Mouse (Mus musculus) kidney, embryonic 16.5 days (tissue): ENCODE results near the gene Kif26b. TPM values are rescaled to one million over a fixed set of nuclear protein-coding genes. Genes with fewer than 3 reads are reported as not detected.
A peak's percentile ranks its signal among the peaks of the same experiment; 100 is the strongest.

ENCODE experiments used
- ATAC-seq: fragments of 200-750 bp; cut with Nextera tagmentation; 2 replicates; pipeline ENCODE4 v1.8.0; 2017; ENCODE audit warnings: moderate TSS enrichment; ENCODE audit not compliant: low FRiP score, low TSS enrichment
- H3K27ac ChIP-seq: fragments of 300-500 bp; sonication (generic); 2 replicates; pipeline ENCODE4 v1.5.1; 2014; ENCODE audit warnings: low read length
- H3K27me3 ChIP-seq: fragments of 300-500 bp; sonication (generic); 2 replicates; pipeline ENCODE4 v1.6.1; 2014; ENCODE audit warnings: low read length, control low read depth, mixed read lengths; ENCODE audit not compliant: insufficient read depth
- H3K36me3 ChIP-seq: fragments of 300-500 bp; sonication (generic); 2 replicates; pipeline ENCODE4 v1.6.1; 2014; ENCODE audit warnings: low read length, control low read depth, mixed read lengths; ENCODE audit not compliant: insufficient read depth
- H3K4me1 ChIP-seq: fragments of 300-500 bp; sonication (generic); 2 replicates; pipeline ENCODE4 v1.6.1; 2014; ENCODE audit warnings: low read length, control low read depth, mixed read lengths; ENCODE audit not compliant: insufficient read depth
- H3K4me2 ChIP-seq: fragments of 300-500 bp; sonication (generic); replicated peaks from 2 replicates; pipeline ENCODE4 v1.6.1; 2014; ENCODE audit warnings: low read depth, low read length
- H3K4me3 ChIP-seq: fragments of 300-500 bp; sonication (generic); 2 replicates; pipeline ENCODE4 v1.5.1; 2014; ENCODE audit warnings: mild to moderate bottlenecking, low read length
- H3K9ac ChIP-seq: fragments of 300-500 bp; sonication (generic); replicated peaks from 2 replicates; pipeline ENCODE4 v1.6.1; 2014; ENCODE audit warnings: low read length
- H3K9me3 ChIP-seq: fragments of 300-500 bp; sonication (generic); 2 replicates; pipeline ENCODE4 v1.6.1; 2016; ENCODE audit warnings: low read length, control low read depth
- WGBS: fragments of 180-500 bp; shearing (Covaris S2); extraction: QIAGEN DNeasy Blood & Tissue Kit; methylation state at CpG from one replicate; pipeline ENCODE4 v1.1.7; 2014; 5-methylcytosine and 5-hydroxymethylcytosine counted together
- polyA plus RNA-seq: library from polyadenylated mRNA; unstranded; fragments of >200 nt; fragmentation: Nextera tagmentation; extraction: Ambion mirVana; gene quantifications from 2 replicates; pipeline ENCODE4 v1.2.1, GENCODE M21; 2015

Gene Kif26b
- polyA plus RNA-seq: 9.3 and 11.4 TPM in 2 replicates

DNA sequence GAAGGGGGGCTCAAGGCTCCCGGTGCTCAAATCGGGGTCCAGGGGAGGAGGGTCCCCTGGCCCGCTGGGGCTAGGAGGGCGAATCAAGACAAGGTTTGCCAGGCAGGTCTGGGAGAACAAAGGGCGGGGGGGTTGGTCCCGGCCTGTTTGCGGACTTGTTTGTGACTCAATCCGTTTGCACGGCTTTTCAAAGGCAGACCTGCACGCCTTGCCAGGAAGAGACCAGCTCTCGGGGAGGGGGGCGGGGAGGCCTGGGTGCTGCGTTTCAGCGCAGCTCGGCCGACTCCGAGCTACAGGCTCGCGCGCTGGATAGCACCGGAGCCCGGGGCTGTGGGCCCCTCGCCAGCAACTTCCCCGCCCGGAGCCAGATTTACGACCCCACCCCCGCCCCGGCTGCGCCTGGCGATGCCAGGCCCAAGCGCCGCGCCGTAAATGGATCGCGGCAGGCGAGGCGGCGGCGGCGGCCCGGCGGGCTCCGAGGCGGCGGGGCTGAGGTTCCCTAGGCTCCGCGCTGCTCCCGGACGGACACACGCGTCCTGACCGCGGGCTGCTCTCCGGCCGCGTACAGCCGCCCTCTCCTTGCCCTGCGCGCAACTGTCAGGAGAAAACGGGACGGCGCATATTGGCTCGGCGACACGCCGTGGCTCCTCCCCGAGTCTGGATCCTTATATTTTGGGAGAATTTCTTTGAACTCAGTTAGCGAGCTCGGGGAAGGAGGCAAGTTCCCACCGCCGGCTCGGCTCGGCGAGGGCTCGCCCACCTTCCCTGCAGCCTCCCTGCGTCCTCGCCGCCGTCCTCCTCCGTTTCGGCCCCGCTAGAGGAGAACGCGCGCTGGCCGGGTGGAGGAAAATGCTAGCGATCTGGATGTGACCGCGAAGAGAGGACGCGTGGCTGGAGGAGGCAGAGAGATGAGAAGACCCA lies at the start of gene Kif26b:
Gene Kif26b (plus strand): TSS at position 695 of the 921 bp plus-strand sequence.
- ATAC-seq: peak; percentile 75
- Histone ChIP-seq H3K9ac (peak within 1 kb of the TSS; percentile 75), H3K4me1 (peaks cover 30% of the 10 kb centered on the region), H3K4me3 (peak within 1 kb of the TSS; percentile 68), H3K9me3 (no peaks in the 10 kb centered on the region), H3K4me2 (peak within 1 kb of the TSS; percentile 95), H3K27ac (peak within 1 kb of the TSS; percentile 84), H3K36me3 (no peaks in the 10 kb centered on the region), H3K27me3 (peaks cover 5% of the 10 kb centered on the region; the same call in 1 of the 2 replicates)
- WGBS: under 1% methylated on average over 90 of the region's 92 CpGs

DNA sequence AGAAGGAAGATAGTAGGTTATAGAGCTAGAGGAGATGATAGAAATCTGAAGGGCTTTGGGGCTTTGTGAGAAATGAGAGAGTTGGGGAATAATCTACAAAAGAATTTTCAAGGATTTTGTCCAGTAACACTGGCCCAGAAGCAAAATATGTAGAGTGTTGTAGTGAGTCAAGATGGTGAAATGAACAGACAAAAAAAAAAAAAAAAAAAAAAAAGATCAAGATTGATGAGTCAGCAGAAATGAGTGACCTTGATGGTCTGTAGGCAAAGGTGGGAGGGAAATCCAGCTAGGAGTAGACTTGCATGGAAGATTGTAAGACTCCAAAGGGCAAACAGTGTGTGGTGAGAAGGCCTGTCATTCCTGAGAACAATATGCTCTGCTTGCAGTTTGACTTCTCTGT lies 45.1 kb upstream of the Kif26b start:
- Histone ChIP-seq H3K4me1 (no peaks in the 10 kb centered on the region), H3K4me2 (no peak overlapping the region), H3K4me3 (no peak overlapping the region), H3K9me3 (no peaks in the 10 kb centered on the region), H3K27ac (no peak overlapping the region), H3K36me3 (no peaks in the 10 kb centered on the region), H3K27me3 (no peaks in the 10 kb centered on the region), H3K9ac (no peak overlapping the region)
- ATAC-seq: no peak

DNA sequence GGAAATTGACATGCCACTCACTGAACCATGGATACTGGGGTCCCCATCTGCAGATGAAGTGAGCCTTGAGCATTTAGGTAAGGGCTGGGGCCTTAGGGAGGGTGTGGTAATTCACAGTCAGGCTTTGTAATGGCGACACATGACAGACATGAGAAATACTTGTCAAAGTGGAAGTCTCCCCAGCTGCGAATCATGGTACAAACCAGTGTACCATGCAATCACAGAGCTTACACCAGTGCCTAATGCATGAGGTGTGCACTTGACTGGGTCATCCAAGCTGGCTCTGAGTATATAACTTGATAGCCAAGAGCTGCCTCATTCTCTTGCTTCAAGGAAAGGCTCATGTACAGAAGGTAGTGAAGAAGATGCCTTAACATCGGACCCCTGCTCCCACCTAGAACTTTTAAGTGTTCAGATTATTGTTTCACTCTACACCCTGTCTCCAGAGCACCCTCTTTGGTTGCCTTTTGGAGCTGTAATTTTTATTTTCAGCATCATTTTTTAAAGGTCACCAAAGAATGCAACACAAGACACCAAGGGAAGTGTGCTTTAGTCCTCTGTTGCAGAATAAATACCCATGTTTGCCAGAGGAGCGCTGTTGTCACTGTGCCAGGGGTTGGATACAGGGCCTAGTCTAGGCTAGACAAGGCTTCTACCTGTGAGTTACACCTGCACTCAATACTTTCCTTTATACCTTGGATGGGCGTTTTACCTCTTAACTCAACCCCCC lies 43.6 kb upstream of the Kif26b start:
- no peak overlapping the region for H3K4me2 ChIP-seq
- H3K27ac ChIP-seq: no peak overlapping the region
- H3K9ac ChIP-seq: no peak overlapping the region
- H3K4me3 ChIP-seq: no peak overlapping the region
- no peaks in the 10 kb centered on the region for H3K36me3 ChIP-seq
- WGBS: 80% methylated on average over 5 of the region's 5 CpGs
- H3K9me3 ChIP-seq: no peaks in the 10 kb centered on the region
- no peaks in the 10 kb centered on the region for H3K27me3 ChIP-seq
- ATAC-seq: no peak
- H3K4me1 ChIP-seq: no peaks in the 10 kb centered on the region

DNA sequence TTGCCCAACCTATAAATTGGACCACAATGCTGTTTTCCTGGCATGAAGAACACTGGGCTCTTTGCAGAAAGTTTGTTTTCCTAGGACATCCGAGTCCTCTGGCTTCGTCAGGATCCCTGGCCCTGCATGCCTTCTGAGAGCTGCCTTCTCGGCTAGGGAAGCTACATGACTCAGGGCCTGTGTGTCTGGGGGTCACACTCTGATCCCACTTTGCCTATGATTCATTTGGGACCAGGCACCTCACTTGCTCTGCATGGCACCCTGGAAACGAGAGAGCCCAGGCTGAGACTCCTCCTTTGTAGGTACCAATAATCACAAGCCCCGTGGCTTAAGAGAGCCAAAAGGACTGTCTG lies 43.1 kb upstream of the Kif26b start:
- Histone ChIP-seq H3K4me2 (no peak overlapping the region), H3K27me3 (no peaks in the 10 kb centered on the region), H3K36me3 (no peaks in the 10 kb centered on the region), H3K4me1 (no peaks in the 10 kb centered on the region), H3K9ac (no peak overlapping the region), H3K27ac (no peak overlapping the region), H3K4me3 (no peak overlapping the region), H3K9me3 (no peaks in the 10 kb centered on the region)
- no peak for ATAC-seq
- 51% methylated on average over 5 of the region's 5 CpGs for WGBS

DNA sequence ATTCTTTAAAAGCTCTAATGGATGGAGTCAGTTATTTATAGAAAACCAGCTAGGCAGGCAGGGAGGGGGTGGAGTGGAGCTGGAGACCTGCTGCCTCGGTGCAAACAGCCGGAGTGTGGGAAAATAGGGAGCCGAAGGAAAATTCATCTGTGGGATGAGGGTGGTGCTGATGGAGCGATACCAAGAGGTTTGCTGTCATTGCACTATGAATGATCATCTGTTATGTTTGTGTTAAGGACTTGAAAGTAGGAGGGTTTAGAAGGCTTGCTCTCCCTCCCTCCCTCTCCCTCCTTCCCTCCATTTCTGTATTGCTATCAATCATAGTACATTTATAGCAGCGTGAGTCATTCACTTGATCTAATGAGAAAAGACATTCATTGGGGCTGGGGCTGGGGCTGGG lies 42.1 kb upstream of the Kif26b start:
- Histone ChIP-seq H3K27ac (no peak overlapping the region), H3K36me3 (no peaks in the 10 kb centered on the region)
- WGBS: 67% methylated on average over 5 of the region's 5 CpGs

DNA sequence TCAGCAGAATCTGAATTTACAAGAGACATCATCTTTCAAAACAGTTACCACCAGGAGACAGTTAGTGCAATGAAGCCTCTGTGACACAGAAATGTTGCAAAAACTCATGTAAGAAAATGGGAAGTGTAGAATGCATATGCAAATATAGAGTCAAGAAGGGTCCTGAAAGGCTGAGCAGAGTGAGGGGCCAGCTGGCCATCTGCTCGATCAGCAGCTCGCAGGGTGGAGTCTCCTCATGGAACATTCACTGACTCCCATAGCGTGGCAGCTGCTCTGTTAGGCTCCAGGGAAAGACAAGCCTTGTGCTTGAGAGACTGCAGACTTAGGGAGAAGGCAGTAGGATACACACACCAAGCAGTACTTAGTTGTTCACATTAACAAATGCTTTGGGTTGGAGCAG lies 39.8 kb upstream of the Kif26b start:
- Histone ChIP-seq H3K27ac (no peak overlapping the region), H3K9ac (no peak overlapping the region), H3K36me3 (no peaks in the 10 kb centered on the region), H3K27me3 (no peaks in the 10 kb centered on the region), H3K4me1 (0 out of 2 replicates have a peak, but pooled peaks cover 3% of the 10 kb centered on the region), H3K4me3 (no peak overlapping the region), H3K4me2 (no peak overlapping the region), H3K9me3 (no peaks in the 10 kb centered on the region)
- no peak for ATAC-seq
- 17% methylated on average over 3 of the region's 3 CpGs for WGBS

More for the DNA sequence above, 42.1 kb upstream of the Kif26b start:
- Histone ChIP-seq H3K4me3 (no peak overlapping the region), H3K4me2 (no peak overlapping the region), H3K4me1 (no peaks in the 10 kb centered on the region), H3K27me3 (no peaks in the 10 kb centered on the region), H3K9me3 (no peaks in the 10 kb centered on the region), H3K9ac (no peak overlapping the region)
- no peak for ATAC-seq

DNA sequence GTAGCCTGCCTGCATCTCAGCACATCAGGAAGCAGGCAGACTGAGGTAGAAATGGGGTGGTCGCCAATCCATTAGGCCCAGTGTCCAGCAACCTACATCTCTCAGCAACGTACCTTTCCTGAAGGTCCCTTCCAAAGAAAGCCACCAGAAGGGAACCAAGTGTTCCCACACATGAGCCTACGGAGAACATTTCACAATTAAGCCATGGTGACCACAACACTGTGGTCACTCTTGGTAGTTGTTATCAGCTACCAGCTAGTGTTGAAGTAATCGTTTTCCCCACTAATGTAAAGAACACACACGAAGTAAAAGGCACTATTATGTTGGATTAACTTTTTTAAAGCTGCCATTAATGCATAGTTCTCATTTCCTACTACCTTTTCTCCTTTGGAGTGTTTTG lies 37.2 kb upstream of the Kif26b start:
- Histone ChIP-seq H3K4me3 (no peak overlapping the region), H3K36me3 (no peaks in the 10 kb centered on the region), H3K9ac (no peak overlapping the region), H3K27me3 (no peaks in the 10 kb centered on the region), H3K9me3 (no peaks in the 10 kb centered on the region), H3K4me1 (0 out of 2 replicates have a peak, but pooled peaks cover 3% of the 10 kb centered on the region), H3K4me2 (no peak overlapping the region), H3K27ac (no peak overlapping the region)
- ATAC-seq: no peak
- WGBS: 89% methylated on average over 5 of the region's 5 CpGs

DNA sequence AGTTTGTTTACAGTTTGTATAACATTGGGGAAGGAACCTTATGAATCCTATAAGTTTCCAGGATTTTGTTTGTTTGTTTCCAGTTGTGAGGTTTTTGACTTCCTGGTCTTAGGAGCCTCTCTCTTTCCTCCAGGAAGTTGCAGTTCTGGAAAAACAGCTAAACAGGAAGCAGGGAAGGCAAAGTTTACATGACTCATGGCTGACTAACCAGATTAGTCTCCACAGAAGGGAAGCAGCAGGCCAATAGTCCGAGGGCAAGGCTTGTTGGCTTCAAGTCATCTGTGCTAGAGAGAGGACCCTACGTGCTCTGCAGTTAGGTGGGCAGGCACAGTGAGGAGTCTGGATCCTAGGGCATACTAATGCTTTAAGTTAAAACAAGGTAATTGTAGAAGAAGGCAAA lies 36.4 kb upstream of the Kif26b start:
- Histone ChIP-seq H3K27ac (no peak overlapping the region), H3K27me3 (no peaks in the 10 kb centered on the region), H3K9me3 (no peaks in the 10 kb centered on the region), H3K4me3 (no peak overlapping the region), H3K4me2 (no peak overlapping the region), H3K36me3 (no peaks in the 10 kb centered on the region), H3K4me1 (0 out of 2 replicates have a peak, but pooled peaks cover 3% of the 10 kb centered on the region), H3K9ac (no peak overlapping the region)
- ATAC-seq: no peak
- WGBS: 65% methylated on average over 2 of the region's 2 CpGs

DNA sequence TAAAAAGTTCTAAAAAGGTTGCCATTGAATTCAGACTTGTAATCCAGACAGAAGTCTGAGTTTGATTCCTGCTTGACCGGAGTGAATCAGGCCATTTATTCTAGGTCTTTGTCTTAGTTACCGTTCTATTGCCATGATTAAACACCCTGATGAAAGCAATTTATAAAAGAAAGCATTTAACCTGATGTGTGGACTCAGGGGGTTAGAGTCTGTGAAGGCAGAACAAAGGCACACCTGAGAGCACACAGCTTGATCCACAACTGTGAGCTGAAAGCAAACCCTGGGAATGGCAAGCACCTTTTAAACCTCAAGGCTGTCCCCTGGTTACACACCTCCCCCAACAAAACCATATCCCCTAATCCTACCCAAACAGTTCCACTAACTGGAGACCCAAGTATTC lies 32.7 kb upstream of the Kif26b start:
- Histone ChIP-seq H3K4me3 (no peak overlapping the region), H3K36me3 (no peaks in the 10 kb centered on the region), H3K9me3 (no peaks in the 10 kb centered on the region), H3K9ac (no peak overlapping the region), H3K27ac (no peak overlapping the region), H3K4me2 (no peak overlapping the region), H3K27me3 (no peaks in the 10 kb centered on the region), H3K4me1 (0 out of 2 replicates have a peak, but pooled peaks cover 3% of the 10 kb centered on the region)
- ATAC-seq: no peak
- 76% methylated on average over 2 of the region's 2 CpGs for WGBS

DNA sequence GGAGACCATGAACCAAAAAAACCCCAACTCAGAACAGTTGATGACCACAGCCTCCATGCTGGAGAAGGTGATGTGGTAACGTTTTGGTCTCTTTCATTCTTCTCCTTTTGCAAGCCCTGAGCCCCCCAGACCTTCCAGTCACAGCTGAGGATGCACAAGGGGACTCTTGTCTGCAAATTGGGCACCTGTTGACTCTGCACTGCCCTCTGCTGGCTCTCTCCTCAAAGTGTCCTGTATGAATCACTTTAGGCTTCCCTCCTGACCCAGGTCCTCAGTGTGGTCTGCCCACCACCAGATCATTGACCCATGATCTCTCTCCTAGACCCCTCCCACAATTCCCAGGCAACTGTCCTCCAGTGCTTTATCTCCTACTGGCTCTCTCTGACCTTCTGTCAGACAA lies 32.1 kb upstream of the Kif26b start:
- 74% methylated on average over 1 of the region's 1 CpGs for WGBS
- 0 out of 2 replicates have a peak, but pooled peaks cover 3% of the 10 kb centered on the region for H3K4me1 ChIP-seq
- H3K9me3 ChIP-seq: no peaks in the 10 kb centered on the region
- no peak overlapping the region for H3K27ac ChIP-seq
- ATAC-seq: no peak
- no peaks in the 10 kb centered on the region for H3K27me3 ChIP-seq
- H3K36me3 ChIP-seq: no peaks in the 10 kb centered on the region
- H3K9ac ChIP-seq: no peak overlapping the region
- H3K4me2 ChIP-seq: no peak overlapping the region
- H3K4me3 ChIP-seq: no peak overlapping the region
